Mouse (Mus musculus) natural killer cell, adult 2 months (primary cell): ENCODE data around the gene Dlst.

Source experiments
- DNase-seq, 2 experiments: peaks; one replicate each; pipeline ENCODE4 v3.0.0; 2022; ENCODE audit warnings: low spot score in 2 of 2

The Dlst gene

GRCm38 (mm10) chr12:85110698-85111592 is at the start of gene Dlst, which contains the start of gene Prox2:
Gene Dlst, plus strand, starts transcription at chr12:85110833.
Gene Prox2, minus strand, starts transcription at chr12:85110759.
- peak; percentile 75 to 83 for DNase-seq

- no peak for DNase-seq
Observed at GRCm38 (mm10) chr12:85071043-85071442, 39.6 kb upstream of the Dlst start.

- DNase-seq = no peak
Observed at GRCm38 (mm10) chr12:85077100-85077499, 33.5 kb upstream of the Dlst start.

- DNase-seq = no peak
Observed at GRCm38 (mm10) chr12:85084257-85084656, 26.4 kb upstream of the Dlst start.

- no peak for DNase-seq
Observed at GRCm38 (mm10) chr12:85084941-85085340, 25.7 kb upstream of the Dlst start.

GRCm38 (mm10) chr12:85087845-85088244 is 22.8 kb upstream of the Dlst start:
- no peak for DNase-seq

GRCm38 (mm10) chr12:85091190-85091589 is 19.4 kb upstream of the Dlst start:
- DNase-seq = no peak

- DNase-seq = peak; percentile 58 to 72
Observed at GRCm38 (mm10) chr12:85092214-85092613, 18.4 kb upstream of the Dlst start.

- no peak for DNase-seq
Observed at GRCm38 (mm10) chr12:85094010-85094409, 16.6 kb upstream of the Dlst start.

GRCm38 (mm10) chr12:85094706-85095105 is 15.9 kb upstream of the Dlst start:
- no peak for DNase-seq

- DNase-seq = no peak
Observed at GRCm38 (mm10) chr12:85095146-85095545, 15.5 kb upstream of the Dlst start.

- DNase-seq = no peak
Observed at GRCm38 (mm10) chr12:85095859-85096258, 14.8 kb upstream of the Dlst start.

- no peak for DNase-seq
Observed at GRCm38 (mm10) chr12:85101001-85101400, 9.6 kb upstream of the Dlst start.

- DNase-seq = no peak
Observed at GRCm38 (mm10) chr12:85101521-85102106, 9.0 kb upstream of the Dlst start.

GRCm38 (mm10) chr12:85103096-85103495 is 7.5 kb upstream of the Dlst start:
- no peak for DNase-seq

- no peak for DNase-seq
Observed at GRCm38 (mm10) chr12:85104789-85105188, 5.8 kb upstream of the Dlst start.

GRCm38 (mm10) chr12:85106292-85106691 is 4.3 kb upstream of the Dlst start:
- no peak for DNase-seq

GRCm38 (mm10) chr12:85108643-85109042 is 2.0 kb upstream of the Dlst start:
- no peak for DNase-seq

- DNase-seq = no peak
Observed at GRCm38 (mm10) chr12:85109426-85109825, 1.2 kb upstream of the Dlst start.

- DNase-seq = peak in 1 of 2 experiments; percentile 20
Observed at GRCm38 (mm10) chr12:85110011-85110697, 479 bp upstream of the Dlst start.

GRCm38 (mm10) chr12:85112550-85113251 is 2.1 kb downstream of the Dlst start:
- no peak for DNase-seq

- DNase-seq = no peak
Observed at GRCm38 (mm10) chr12:85113337-85113736, 2.7 kb downstream of the Dlst start.
